Mouse (Mus musculus) neural tube, embryonic 13.5 days (tissue): ENCODE results near the gene Gal3st4. TPM values are rescaled to one million over a fixed set of nuclear protein-coding genes. Genes with fewer than 3 reads are reported as not detected.
A peak's percentile ranks its signal among the peaks of the same experiment; 100 is the strongest.

Source experiments
- ATAC-seq: fragments of 200-750 bp; cut with Nextera tagmentation; 2 replicates; pipeline ENCODE4 v1.8.0; 2017; ENCODE audit warnings: low read depth, mild to moderate bottlenecking, moderate TSS enrichment, moderate library complexity
- H3K27ac ChIP-seq: fragments of 300-500 bp; sonication (generic); replicated peaks from 2 replicates; pipeline ENCODE4 v1.5.1; 2015; ENCODE audit warnings: moderate library complexity, mild to moderate bottlenecking, inconsistent platforms
- H3K27me3 ChIP-seq: fragments of 300-500 bp; sonication (generic); 2 replicates; pipeline ENCODE4 v1.6.1; 2015; ENCODE audit warnings: mild to moderate bottlenecking, inconsistent platforms
- H3K36me3 ChIP-seq: fragments of 300-500 bp; sonication (generic); 2 replicates; pipeline ENCODE4 v1.6.1; 2015; ENCODE audit warnings: mild to moderate bottlenecking, inconsistent platforms
- H3K4me1 ChIP-seq: fragments of 300-500 bp; sonication (generic); replicated peaks from 2 replicates; pipeline ENCODE4 v1.6.1; 2015; ENCODE audit warnings: inconsistent platforms
- H3K4me2 ChIP-seq: fragments of 300-500 bp; sonication (generic); 2 replicates; pipeline ENCODE4 v1.6.1; 2015; ENCODE audit warnings: inconsistent platforms, mild to moderate bottlenecking, moderate library complexity
- H3K4me3 ChIP-seq: fragments of 300-500 bp; sonication (generic); 2 replicates; pipeline ENCODE4 v1.5.1; 2015; ENCODE audit warnings: mild to moderate bottlenecking, inconsistent platforms
- H3K9ac ChIP-seq: fragments of 300-500 bp; sonication (generic); 2 replicates; pipeline ENCODE4 v1.6.1; 2015; ENCODE audit warnings: moderate library complexity, mild to moderate bottlenecking, inconsistent platforms
- H3K9me3 ChIP-seq: fragments of 300-500 bp; sonication (generic); 2 replicates; pipeline ENCODE4 v1.6.1; 2016; ENCODE audit warnings: inconsistent platforms
- WGBS: fragments of 180-500 bp; shearing (Covaris S2); methylation state at CpG from one replicate; pipeline ENCODE4 v1.1.7; 2015; 5-methylcytosine and 5-hydroxymethylcytosine counted together
- polyA plus RNA-seq: library from polyadenylated mRNA; unstranded; fragments of >200 nt; fragmentation: Nextera tagmentation; extraction: Ambion mirVana; gene quantifications from 2 replicates; pipeline ENCODE4 v1.2.1, GENCODE M21; 2015

Gene Gal3st4
- polyA plus RNA-seq, 1 experiment from 2014 or later, result 3.2 TPM

DNA sequence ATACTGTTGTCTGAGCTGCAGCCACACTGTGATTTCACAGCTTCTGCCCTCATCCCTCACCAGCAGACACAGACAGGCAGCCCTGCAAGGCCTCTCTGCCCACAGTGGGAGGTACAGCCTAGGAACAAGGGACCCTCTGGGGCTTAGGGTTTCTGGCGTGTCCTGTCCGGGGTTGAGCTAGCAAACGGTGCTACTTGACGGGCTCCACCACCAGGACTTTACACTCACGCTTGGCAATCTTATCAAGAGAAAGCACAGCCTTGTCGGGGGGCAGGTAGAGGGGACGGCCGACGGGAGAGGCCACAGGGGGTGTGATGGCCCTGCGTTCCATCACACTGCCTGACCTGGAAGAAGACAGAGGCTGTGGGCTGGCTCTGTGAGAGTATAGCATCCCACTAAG, 12.6 kb downstream of the Gal3st4 start:
- 82% methylated on average over 10 of the region's 10 CpGs for WGBS

GRCm38 (mm10) chr5:138258993-138259392, 13.6 kb downstream of the Gal3st4 start:
- Histone ChIP-seq H3K27me3 (no peaks in the 10 kb centered on the region), H3K27ac (no peak overlapping the region), H3K9me3 (no peaks in the 10 kb centered on the region), H3K9ac (no peak overlapping the region), H3K4me3 (no peak overlapping the region), H3K36me3 (peaks cover 47% of the 10 kb centered on the region), H3K4me1 (peaks cover 55% of the 10 kb centered on the region), H3K4me2 (no peak overlapping the region)
- 43% methylated on average over 7 of the region's 7 CpGs for WGBS
- ATAC-seq, result no peak

More for the DNA sequence above, 12.6 kb downstream of the Gal3st4 start:
- H3K9me3 ChIP-seq, result no peaks in the 10 kb centered on the region
- no peak overlapping the region for H3K9ac ChIP-seq
- ATAC-seq, result no peak
- H3K27me3 ChIP-seq, result no peaks in the 10 kb centered on the region
- no peak overlapping the region for H3K4me2 ChIP-seq
- no peak overlapping the region for H3K27ac ChIP-seq
- H3K4me1 ChIP-seq, result peaks cover 59% of the 10 kb centered on the region
- H3K36me3 ChIP-seq, result peaks cover 47% of the 10 kb centered on the region
- no peak overlapping the region for H3K4me3 ChIP-seq

GRCm38 (mm10) chr5:138258542-138258941, 14.1 kb downstream of the Gal3st4 start:
- no peaks in the 10 kb centered on the region for H3K9me3 ChIP-seq
- no peaks in the 10 kb centered on the region for H3K27me3 ChIP-seq
- H3K9ac ChIP-seq, result no peak overlapping the region
- H3K4me1 ChIP-seq, result peaks cover 55% of the 10 kb centered on the region
- no peak overlapping the region for H3K4me2 ChIP-seq
- H3K4me3 ChIP-seq, result no peak overlapping the region
- 85% methylated on average over 6 of the region's 6 CpGs for WGBS
- ATAC-seq, result no peak
- H3K27ac ChIP-seq, result no peak overlapping the region
- H3K36me3 ChIP-seq, result peaks cover 47% of the 10 kb centered on the region

DNA sequence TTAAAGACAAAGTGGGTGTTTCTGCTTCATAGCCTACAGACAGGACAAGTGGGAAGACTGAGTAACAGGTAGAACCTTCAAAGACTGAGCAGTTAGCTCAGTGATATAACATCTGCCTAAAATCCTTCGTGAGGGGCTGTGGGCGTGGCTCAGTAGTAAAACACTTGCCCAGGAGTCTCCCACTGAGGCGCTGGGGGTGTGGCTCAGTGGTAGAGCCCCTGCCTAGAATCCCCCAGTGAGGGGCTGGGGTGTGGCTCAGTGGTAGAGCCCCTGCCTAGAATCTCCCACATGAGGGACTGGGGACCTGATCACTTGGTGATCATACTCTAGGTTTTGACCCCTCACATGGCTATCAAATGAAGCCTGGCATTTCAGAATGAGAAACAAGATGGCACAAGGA, 14.6 kb downstream of the Gal3st4 start:
- Histone ChIP-seq H3K27ac (no peak overlapping the region), H3K4me3 (no peak overlapping the region), H3K27me3 (no peaks in the 10 kb centered on the region), H3K36me3 (peaks cover 47% of the 10 kb centered on the region), H3K9me3 (no peaks in the 10 kb centered on the region), H3K4me1 (peaks cover 53% of the 10 kb centered on the region), H3K4me2 (no peak overlapping the region), H3K9ac (no peak overlapping the region)
- 81% methylated on average over 3 of the region's 3 CpGs for WGBS
- ATAC-seq, result no peak

DNA sequence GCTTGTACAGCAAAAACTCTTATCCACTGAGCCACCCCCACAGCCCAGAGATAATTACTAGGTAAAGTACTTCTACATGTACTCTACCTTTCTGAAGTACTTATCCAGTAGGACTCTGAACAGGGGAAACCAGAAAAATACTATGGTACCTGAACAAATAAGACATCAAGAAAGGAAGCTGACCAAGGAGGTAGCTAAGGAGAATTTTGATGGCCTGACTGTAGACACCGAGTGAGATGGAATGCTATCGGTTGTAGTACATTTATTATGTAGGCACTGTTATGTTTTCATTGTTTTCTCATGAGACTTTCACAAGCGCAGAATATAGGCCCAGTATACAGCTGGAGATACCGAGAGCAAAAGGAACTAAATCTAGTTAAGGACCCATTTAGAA, 15.1 kb downstream of the Gal3st4 start:
- no peak overlapping the region for H3K27ac ChIP-seq
- peaks cover 47% of the 10 kb centered on the region for H3K36me3 ChIP-seq
- H3K4me3 ChIP-seq, result no peak overlapping the region
- ATAC-seq, result no peak
- no peak overlapping the region for H3K4me2 ChIP-seq
- no peak overlapping the region for H3K9ac ChIP-seq
- WGBS, result 97% methylated on average over 4 of the region's 4 CpGs
- peaks cover 48% of the 10 kb centered on the region for H3K4me1 ChIP-seq
- no peaks in the 10 kb centered on the region for H3K27me3 ChIP-seq
- no peaks in the 10 kb centered on the region for H3K9me3 ChIP-seq

DNA sequence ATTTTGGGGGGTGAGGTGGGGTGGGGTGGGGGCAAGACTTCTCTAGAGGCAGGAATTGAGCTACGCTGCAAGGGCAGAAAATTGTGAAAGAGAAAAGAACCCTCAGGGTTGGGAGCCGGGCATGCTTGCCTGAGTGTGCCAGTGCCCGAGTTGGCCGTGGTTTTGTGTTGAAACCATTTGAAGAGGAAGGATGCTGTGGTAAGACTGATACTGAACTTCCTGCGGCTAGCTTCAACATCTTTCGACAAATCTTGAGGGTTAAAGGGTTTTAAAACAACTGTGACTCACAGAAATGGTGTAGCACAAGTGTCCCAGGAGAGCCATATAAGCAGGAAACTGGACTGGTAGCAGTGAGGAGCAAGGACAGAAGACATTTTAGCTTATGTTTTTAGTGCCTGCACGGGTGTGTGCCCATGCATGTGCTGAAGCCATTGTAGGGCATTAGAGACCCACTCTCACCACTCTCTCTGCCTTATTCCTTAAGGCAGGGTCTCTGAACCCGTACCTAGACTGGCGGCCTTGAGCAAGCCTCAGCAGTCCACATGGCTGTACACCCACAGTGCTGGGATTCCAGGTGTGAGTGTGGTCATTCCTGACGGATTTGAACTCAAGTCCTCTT, 15.6 kb downstream of the Gal3st4 start:
- Histone ChIP-seq H3K4me3 (no peak overlapping the region; the same call in 1 of the 2 replicates), H3K9ac (no peak overlapping the region), H3K4me2 (peak overlapping the region; percentile 77), H3K4me1 (peaks cover 43% of the 10 kb centered on the region), H3K9me3 (no peaks in the 10 kb centered on the region), H3K36me3 (peaks cover 45% of the 10 kb centered on the region), H3K27ac (no peak overlapping the region), H3K27me3 (no peaks in the 10 kb centered on the region)
- WGBS, result 90% methylated on average over 10 of the region's 10 CpGs
- no peak for ATAC-seq

DNA sequence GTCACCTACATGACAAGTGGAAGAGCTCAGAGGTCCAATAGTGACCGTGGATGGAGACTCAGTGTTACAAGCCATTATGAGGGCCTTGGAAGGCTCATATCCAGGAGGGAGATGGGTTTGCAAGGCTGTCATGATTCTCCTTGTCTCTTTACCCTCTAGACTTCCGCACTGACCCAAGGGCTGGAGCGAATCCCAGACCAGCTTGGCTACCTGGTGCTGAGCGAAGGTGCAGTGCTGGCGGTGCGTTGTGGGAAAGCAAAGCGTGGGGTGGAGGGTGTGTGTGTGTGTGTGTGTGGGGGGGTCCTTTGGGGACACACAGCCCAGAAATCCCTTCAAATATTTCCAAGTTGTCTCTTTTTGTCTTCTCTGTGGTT, 16.6 kb downstream of the Gal3st4 start:
- ATAC-seq, result no peak; the same call in 1 of the 2 replicates
- Histone ChIP-seq H3K4me3 (peak overlapping the region; percentile 65), H3K4me1 (peaks cover 35% of the 10 kb centered on the region), H3K36me3 (peaks cover 35% of the 10 kb centered on the region), H3K27ac (peak overlapping the region; percentile 85), H3K27me3 (no peaks in the 10 kb centered on the region), H3K9me3 (no peaks in the 10 kb centered on the region), H3K9ac (peak overlapping the region; percentile 81), H3K4me2 (peak overlapping the region; percentile 77)
- WGBS, result 23% methylated on average over 7 of the region's 7 CpGs

- under 1% methylated on average over 38 of the region's 38 CpGs for WGBS
- Histone ChIP-seq H3K36me3 (peaks cover 29% of the 10 kb centered on the region), H3K9me3 (no peaks in the 10 kb centered on the region), H3K27ac (peak within 1 kb of the TSS; percentile 85), H3K4me3 (peak within 1 kb of the TSS; percentile 65), H3K4me2 (peak within 1 kb of the TSS; percentile 77), H3K9ac (peak within 1 kb of the TSS; percentile 81), H3K27me3 (no peaks in the 10 kb centered on the region), H3K4me1 (peaks cover 35% of the 10 kb centered on the region)
- ATAC-seq, result peak; percentile 100
These were observed 17.1 kb downstream of the Gal3st4 start, which contains the start of gene Lamtor4 for GRCm38 (mm10) chr5:138255353-138256093. Gene Lamtor4 (plus strand): TSS chr5:138255482.

DNA sequence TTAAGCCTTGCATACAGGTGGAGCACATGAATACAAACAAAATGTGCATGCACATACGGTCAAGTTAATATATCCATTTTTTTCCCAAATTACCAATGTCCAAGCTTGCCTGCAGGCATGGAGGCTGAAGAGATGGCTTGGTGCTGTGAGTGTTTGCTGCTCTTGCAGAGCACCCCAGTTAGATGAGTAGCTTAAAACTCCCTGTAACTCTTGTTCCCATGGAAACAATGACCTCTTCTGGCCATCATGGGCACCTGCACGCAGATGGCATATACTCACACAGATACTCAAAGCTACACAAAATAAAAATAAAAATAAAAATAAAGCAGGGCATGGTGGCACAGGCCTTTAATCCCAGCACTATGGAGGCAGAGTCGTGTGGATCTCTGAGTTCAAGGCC, 19.6 kb downstream of the Gal3st4 start:
- Histone ChIP-seq H3K4me1 (peaks cover 18% of the 10 kb centered on the region), H3K9me3 (no peaks in the 10 kb centered on the region), H3K4me2 (no peak overlapping the region), H3K27ac (no peak overlapping the region), H3K9ac (no peak overlapping the region), H3K36me3 (peaks cover 5% of the 10 kb centered on the region; the same call in 1 of the 2 replicates), H3K27me3 (no peaks in the 10 kb centered on the region), H3K4me3 (no peak overlapping the region)
- no peak for ATAC-seq
- 93% methylated on average over 3 of the region's 3 CpGs for WGBS

DNA sequence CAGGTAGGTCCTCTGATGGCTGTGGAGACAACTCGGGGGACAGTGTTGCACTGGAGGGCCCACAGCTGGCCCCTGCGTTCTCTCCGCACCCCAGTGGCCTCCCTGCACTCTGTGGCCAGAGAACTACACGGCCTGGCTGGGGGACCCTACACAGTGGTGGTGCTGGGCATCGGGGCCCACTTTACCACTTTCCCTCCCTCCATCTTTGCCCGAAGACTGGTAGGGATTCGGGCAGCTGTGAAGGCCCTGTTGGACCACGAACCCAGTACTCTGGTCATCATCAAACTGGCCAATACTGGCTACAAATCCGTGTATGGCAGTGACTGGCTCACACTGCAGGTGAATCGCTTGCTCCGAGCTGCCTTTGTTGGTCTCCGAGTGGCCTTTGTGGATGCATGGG, 21.5 kb downstream of the Gal3st4 start:
- Histone ChIP-seq H3K9me3 (no peaks in the 10 kb centered on the region), H3K4me2 (no peak overlapping the region), H3K36me3 (no peaks in the 10 kb centered on the region), H3K4me1 (peaks cover 9% of the 10 kb centered on the region), H3K27me3 (no peaks in the 10 kb centered on the region), H3K9ac (no peak overlapping the region), H3K4me3 (no peak overlapping the region), H3K27ac (no peak overlapping the region)
- ATAC-seq, result no peak
- 82% methylated on average over 12 of the region's 12 CpGs for whole genome bisulfite sequencing

DNA sequence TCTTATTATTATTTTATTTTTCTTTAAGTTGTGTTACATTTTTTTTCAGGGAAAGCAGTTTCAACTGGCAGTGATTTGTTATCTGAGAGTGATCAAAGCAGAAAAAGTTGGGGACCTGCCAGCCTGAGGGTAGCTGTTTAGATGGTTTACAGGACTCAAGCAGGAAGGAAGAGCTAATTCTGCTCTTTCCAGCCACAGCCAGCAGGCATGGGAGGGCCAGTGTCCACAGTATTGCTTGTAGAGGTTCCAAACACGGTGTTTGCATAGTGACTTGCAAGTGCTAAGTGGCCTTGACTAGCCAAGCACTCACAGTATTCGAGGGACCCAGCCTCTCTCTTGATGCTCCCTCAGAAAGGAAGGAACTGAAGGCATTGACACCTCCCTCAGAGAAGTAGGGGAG, 31.1 kb downstream of the Gal3st4 start:
- Histone ChIP-seq H3K9ac (no peak overlapping the region), H3K27me3 (no peaks in the 10 kb centered on the region), H3K36me3 (no peaks in the 10 kb centered on the region), H3K4me3 (no peak overlapping the region), H3K9me3 (no peaks in the 10 kb centered on the region), H3K4me2 (no peak overlapping the region), H3K27ac (no peak overlapping the region), H3K4me1 (no peaks in the 10 kb centered on the region)
- ATAC-seq, result no peak
- WGBS, result 24% methylated on average over 2 of the region's 2 CpGs

GRCm38 (mm10) chr5:138234224-138234623, 38.4 kb downstream of the Gal3st4 start:
- Histone ChIP-seq H3K9me3 (no peaks in the 10 kb centered on the region), H3K27ac (no peak overlapping the region), H3K4me3 (no peak overlapping the region), H3K36me3 (no peaks in the 10 kb centered on the region), H3K4me2 (no peak overlapping the region), H3K9ac (no peak overlapping the region), H3K27me3 (no peaks in the 10 kb centered on the region), H3K4me1 (no peaks in the 10 kb centered on the region)
- ATAC-seq, result no peak
